Mouse (Mus musculus) thymus, adult 18-20 months (tissue): ENCODE measurements around the gene Aox3.

Source experiments
- DNase-seq, 2 experiments: peaks; one replicate each; pipeline ENCODE4 v3.0.0; 2022; ENCODE audit warnings: mixed read lengths in 2 of 2

Gene Aox3

DNA sequence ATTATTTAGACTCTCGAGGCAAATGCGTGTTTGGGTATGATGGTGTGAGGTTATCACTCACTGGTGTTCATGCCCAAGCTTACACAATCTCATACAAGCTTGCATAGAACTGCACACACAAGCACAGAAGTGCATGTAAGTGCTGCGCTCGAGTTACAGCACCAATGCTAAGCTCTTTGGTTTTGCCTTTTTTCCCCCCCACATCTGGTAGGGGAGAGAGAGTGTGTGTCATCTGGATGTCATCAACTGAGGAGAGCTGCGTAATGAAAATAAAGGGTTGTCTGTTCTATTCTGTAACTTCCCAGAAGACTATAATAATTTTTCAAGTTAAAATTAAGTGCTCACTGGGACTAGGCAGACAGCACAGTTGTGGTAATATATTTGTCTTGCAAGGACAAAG lies 100.9 kb downstream of the Aox3 start:
- no peak for DNase-seq

DNA sequence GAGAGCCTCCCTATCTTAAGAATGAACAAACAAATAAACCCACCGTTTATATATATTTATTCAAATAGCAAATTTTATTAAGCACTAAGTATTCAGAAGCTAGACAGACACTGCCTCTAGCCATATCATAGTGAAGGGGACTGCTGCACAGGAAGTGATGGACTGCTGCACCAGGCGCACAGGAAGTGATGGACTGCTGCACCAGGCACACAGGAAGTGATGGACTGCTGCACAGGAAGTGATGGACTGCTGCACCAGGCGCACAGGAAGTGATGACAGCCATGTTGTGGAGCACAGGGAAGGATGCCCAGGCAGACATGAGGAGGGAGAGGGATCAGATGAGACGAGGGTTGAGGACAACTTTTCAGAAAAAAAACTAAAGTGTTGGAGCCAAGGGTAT lies 102.4 kb downstream of the Aox3 start:
- DNase-seq = no peak

DNA sequence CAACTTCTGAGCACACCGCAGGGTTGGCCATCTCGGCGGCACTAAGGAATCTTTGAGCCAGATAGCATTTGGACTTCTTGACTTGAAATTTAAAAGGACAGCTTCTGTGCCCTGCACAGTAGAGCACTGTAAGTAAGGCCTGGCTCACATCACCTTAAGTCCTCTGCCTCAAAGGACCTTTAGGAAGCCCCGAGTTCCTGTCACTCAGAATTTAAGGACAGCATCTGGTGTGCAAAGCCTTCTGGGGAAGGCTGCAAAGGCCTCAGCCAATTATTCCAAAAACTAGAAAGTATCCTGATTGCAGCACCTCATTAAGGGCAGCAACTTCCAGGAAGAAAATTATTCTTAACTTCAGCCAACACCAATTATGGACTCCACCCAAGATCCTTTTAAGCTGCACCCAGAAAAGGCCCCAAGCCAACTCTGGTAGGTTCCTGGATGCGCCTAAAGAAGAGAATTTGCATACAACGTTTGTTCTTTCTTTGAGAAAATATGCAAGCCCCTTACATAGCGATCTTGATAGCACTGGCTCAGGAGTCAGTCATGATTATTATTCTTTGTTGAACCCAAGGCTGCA lies 103.1 kb downstream of the Aox3 start:
- DNase-seq = no peak

DNA sequence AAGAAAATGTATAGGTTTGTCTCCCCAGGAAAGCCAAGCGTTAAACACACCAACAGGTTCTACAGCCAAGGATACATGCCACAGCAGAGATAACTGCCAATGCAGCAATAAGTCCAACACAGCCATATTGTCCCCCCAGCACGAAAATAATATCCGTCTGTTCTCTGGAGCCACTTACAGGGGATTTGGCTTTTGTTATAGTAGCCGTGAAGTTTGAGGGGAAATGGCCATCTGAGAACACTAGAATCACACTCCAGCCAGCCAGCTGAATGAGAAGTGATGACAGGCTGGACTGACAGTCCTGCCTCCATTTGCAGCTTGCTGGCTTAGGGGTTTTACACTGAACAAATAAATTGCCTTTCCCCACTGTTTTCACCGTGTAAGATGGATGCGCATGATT lies 108.1 kb downstream of the Aox3 start:
- no peak for DNase-seq

DNA sequence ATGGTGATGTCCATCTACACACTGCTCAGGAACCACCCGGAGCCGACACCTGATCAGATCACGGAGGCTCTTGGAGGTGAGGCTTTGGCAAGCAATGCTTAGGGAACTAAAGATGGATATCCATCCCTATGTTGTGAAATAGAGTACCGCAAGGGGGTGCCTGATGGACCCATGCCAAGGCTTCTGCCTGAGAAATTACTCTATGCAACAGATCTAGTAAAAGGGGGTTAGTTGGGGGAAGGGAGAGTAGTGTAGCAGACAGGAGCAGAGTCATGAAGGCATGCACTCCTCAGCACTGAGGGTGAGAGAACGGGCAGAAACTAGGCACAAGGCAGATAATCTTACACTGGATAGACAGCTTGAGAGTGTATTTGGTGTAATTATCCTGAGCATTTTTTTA lies 108.9 kb downstream of the Aox3 start:
- no peak for DNase-seq

DNA sequence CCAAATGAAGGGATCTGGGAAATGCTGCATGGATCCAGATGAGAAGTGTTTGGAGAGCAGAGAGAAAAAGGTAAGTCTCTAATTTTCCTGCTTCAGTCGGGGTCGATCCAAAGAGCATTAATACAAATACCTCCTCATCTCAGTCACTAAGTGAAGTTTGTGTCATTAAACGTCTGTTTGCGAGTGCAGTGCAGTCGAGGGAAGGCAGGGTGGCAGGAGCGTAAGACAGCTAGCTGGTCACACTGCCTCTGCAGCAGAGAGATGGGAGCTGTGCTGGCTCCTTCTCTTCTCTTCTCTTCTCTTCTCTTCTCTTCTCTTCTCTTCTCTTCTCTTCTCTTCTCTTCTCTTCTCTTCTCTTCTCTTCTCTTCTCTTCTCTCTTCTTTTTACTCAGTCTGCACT lies 115.2 kb downstream of the Aox3 start:
- DNase-seq = no peak

DNA sequence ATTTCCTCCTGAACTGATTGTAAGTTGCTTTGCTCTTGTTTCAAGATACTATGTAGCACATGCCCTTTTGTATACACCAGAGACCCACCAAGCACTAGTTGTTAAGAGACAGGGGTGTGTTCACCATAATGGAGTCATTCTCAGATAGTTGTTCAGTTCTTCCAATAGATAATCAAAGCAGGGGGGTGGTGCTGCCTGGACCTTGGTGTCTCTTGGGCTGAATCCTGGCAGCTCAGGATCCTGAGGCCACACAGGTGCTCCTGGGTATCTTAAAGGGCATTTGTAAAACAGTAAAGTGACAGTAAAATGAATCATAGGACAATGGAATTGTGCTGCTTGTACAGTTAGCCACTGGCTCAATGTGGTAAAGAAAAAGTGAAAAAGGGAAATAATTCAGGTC lies 116.0 kb downstream of the Aox3 start:
- no peak for DNase-seq

DNA sequence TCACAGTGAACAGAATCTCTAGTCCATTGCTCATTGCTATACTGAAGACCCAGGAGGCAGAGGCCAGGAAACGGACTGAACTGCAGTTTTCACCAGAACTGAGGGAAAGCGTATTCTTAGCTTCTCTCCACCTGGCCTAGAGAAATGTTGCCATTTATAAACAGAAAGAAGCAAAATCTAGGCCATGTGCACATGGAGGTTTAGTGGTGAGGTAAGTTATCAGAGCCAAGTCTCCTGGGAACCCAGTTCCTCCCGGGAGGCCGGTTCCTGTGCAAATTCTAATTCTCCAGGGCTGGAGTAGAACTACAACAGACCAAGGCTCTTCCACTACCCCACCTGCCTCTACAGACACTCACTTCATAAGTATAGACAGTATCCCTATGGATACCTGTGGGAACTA lies 116.8 kb downstream of the Aox3 start:
- no peak for DNase-seq

DNA sequence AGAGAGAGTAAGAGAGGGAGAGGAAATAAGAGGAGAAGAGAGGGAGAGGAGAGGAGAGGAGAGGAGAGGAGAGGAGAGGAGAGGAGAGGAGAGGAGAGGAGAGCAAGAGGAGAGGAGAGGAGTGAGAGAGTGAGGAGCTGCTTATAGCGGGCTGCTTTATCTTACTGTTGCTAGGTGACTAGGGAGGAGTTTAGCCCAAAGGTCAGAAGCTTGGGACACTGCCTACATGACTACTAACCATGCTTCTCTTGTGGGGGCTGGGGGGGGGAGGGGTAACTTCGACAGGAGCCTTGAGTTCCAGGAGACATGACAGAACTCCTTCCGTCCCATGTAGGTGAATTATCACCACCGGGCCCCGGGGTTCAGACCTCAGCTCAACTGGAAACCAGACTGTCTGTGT lies 117.6 kb downstream of the Aox3 start:
- no peak for DNase-seq

DNA sequence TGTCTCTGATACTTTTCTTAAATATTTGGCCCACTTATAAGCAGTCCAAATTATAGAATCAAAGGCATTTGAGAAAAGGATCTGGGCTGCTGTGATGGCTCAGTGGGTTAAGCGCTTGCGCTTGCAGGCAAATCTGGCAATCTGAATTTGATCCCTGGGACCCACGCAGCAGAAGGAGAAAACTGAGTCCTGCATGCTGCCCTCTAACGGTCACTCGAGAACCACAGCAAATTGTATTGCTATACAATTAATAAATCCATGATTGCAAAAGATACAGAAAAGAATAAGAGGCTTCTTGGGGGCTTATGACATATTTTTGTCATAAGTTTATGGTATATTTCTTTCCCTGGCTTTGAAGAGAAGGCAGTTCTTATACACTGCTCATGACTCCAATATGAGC lies 122.5 kb downstream of the Aox3 start:
- no peak for DNase-seq

DNA sequence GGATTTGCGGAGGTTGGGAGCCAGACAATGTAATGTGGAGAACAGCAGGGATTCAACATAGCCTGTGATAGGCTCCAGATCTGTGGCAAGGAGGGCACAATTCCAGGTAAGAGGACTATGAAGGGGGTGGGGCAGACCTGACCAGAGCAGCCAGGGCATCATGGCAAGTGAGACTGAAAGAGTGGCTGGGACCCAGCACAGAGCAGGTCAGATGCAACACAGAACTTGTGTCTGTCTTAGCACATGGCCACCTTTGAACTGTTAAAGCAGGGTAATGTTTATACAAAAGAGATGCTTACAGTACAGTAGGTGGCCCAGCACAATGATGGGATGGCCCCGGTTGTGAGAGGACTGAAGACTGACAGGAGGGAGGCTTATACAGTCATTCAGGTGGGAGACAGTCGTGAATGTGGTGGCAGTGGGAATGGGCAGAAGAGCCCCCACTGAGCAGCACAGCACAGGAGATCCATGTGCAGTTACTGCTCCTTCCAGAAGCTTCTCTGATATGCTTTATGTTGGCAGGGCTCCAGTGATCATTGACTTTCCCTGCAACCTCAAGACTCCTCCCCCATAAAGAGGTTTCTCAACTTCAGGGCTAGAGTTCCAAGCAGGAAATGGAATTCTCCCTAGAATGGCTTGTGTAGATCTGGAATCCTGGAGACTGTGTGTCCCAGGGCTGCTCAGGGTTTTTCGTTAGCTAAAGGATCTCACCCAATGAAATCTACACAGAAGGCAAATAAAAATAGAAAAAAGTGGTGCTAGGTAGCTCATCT lies 124.8 kb downstream of the Aox3 start:
- no peak for DNase-seq

DNA sequence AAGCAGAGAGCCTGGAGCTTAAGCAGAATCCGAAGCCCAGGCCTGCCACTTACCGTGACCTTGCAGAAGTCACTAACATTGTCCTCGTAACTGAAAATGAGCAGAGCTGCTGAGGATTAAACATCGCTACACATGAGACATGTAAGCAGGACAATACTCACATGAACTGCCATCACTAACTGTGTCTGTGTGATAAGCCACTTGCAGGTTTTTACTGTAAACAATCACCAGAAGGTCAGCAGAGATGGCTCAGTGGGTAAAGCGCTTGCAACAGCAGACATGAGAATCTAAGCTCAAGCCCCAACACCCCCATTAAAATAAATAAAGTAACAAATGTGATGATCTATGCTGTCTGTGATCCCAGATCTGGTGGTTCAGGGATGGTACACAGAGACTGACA lies 125.5 kb downstream of the Aox3 start:
- DNase-seq = no peak

DNA sequence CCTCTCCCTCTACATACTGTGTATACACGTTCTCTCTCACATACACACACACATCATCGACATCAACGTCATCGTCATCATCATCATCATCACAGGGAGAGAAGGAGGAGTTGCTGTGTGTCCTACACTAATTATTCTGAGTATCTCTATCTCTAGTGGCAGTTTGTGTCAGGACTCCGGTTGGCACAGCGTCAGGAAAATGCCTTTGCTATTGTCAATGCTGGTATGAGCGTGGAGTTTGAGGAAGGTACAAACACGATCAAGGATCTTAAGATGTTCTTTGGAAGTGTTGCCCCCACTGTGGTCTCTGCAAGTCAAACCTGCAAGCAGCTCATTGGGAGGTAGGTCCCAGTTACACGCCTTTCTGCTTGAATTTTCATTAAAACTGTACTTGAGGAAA lies 126.0 kb downstream of the Aox3 start:
- no peak for DNase-seq

DNA sequence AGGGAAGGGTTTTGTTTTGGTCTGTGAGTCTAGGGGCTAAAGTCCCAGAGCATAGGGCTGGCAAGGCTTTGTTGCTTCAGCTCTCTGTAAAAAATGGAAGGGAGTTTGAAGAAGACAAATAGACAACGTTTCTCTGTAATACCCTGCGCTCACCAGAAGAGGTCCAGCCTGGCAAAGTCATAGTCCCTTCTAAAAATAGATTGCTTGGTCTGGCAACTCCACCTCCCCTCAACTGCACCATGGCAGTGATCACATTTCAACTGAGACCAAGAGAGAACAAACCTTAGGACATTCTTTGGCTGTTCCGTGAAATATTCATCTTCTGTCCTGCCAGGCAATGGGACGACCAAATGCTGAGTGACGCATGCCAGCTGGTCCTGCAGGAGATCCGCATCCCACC lies 127.4 kb downstream of the Aox3 start:
- no peak for DNase-seq

DNA sequence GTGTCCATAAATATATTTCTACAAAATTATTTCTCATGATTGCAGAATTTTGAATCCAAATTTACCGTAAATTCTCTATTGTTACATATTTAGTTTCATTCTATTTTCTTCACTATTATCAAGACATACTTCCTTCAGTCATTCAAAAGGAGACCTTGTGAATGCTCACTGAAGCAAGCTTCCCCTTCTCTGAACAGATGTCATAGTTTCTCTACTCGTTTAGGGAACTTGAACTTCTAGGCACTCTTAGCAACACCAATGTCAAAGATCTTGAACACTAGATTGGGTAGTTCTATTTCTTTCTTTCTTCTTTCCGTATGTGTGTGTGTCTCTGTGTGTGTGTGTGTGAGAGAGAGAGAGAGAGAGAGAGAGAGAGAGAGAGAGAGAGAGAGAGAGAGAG lies 131.6 kb downstream of the Aox3 start:
- DNase-seq = no peak

DNA sequence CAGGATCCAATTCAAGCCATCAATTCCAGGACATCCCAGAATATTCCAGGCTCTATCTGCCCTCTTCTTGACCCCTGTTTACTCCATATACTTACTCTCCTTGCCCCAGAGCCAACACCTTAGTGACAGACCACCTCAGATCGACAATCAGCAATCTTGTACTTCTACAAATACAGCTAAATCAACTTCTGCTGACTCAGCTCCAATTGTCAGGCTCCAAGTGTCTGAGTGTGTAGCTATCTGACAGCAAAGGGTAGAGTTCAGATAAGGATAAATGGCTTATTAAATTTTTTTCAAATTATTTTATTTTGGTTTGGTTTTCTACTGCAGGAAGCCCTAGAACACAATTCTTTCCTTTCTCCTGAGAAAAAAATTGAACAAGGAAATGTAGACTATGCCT lies 135.6 kb downstream of the Aox3 start:
- DNase-seq = no peak
